Mouse (Mus musculus) heart, embryonic 14.5 days (tissue): ENCODE results near the gene Dll4. TPM values are rescaled to one million over a fixed set of nuclear protein-coding genes. Genes with fewer than 3 reads are reported as not detected.
A peak's percentile ranks its signal among the peaks of the same experiment; 100 is the strongest.

Source experiments
- ATAC-seq: fragments of 200-750 bp; cut with Nextera tagmentation; 2 replicates; pipeline ENCODE4 v1.8.0; 2017; ENCODE audit warnings: low read depth, moderate TSS enrichment; ENCODE audit not compliant: insufficient number of reproducible peaks, insufficient read depth, low FRiP score
- H3K27ac ChIP-seq, 2 experiments: fragments of 200-500 bp in 1 of 2; fragments of 300-500 bp in 1 of 2; sonication (generic) in 1 of 2; replicated peaks in 1 of 2; 2 replicates each; pipeline ENCODE4 v1.5.1; 2012 to 2014; ENCODE audit warnings: low read depth in 2 of 2, low read length in 2 of 2, control low read depth in 1 of 2, mild to moderate bottlenecking in 1 of 2, mixed read lengths in 1 of 2; ENCODE audit not compliant: control insufficient read depth in 1 of 2, insufficient read depth in 1 of 2
- H3K27me3 ChIP-seq: fragments of 300-500 bp; sonication (generic); 2 replicates; pipeline ENCODE4 v1.6.1; 2014; ENCODE audit warnings: mild to moderate bottlenecking, low read length, control low read depth; ENCODE audit not compliant: control insufficient read depth, insufficient read depth
- H3K36me3 ChIP-seq: fragments of 300-500 bp; sonication (generic); 2 replicates; pipeline ENCODE4 v1.6.1; 2014; ENCODE audit warnings: mild to moderate bottlenecking, control low read depth, low read length, mixed read lengths; ENCODE audit not compliant: control insufficient read depth, insufficient read depth
- H3K4me1 ChIP-seq, 2 experiments: fragments of 200-500 bp in 1 of 2; fragments of 300-500 bp in 1 of 2; sonication (generic) in 1 of 2; 2 replicates each; pipeline ENCODE4 v1.6.1; 2012 to 2014; ENCODE audit warnings: low read length in 2 of 2, control low read depth in 1 of 2, mixed read lengths in 1 of 2; ENCODE audit not compliant: control insufficient read depth in 2 of 2, insufficient read depth in 2 of 2
- H3K4me2 ChIP-seq: fragments of 300-500 bp; sonication (generic); 2 replicates; pipeline ENCODE4 v1.6.1; 2014; ENCODE audit warnings: mild to moderate bottlenecking, low read length
- H3K4me3 ChIP-seq, 2 experiments: fragments of 200-500 bp in 1 of 2; fragments of 300-500 bp in 1 of 2; sonication (generic) in 1 of 2; 2 replicates each; pipeline ENCODE4 v1.5.1; 2012 to 2014; ENCODE audit warnings: low read length in 2 of 2, mild to moderate bottlenecking in 2 of 2, control low read depth in 1 of 2, low read depth in 1 of 2, moderate library complexity in 1 of 2; ENCODE audit not compliant: control insufficient read depth in 1 of 2, insufficient read depth in 1 of 2
- H3K9ac ChIP-seq: fragments of 300-500 bp; sonication (generic); 2 replicates; pipeline ENCODE4 v1.6.1; 2014; ENCODE audit warnings: mild to moderate bottlenecking, low read length
- H3K9me3 ChIP-seq: fragments of 300-500 bp; sonication (generic); 2 replicates; pipeline ENCODE4 v1.6.1; 2016; ENCODE audit warnings: low read length, control low read depth; ENCODE audit not compliant: control insufficient read depth
- WGBS: fragments of 180-500 bp; shearing (Covaris S2); extraction: QIAGEN DNeasy Blood & Tissue Kit; methylation state at CpG from one replicate; pipeline ENCODE4 v1.1.7; 2014; 5-methylcytosine and 5-hydroxymethylcytosine counted together
- polyA plus RNA-seq: library from polyadenylated mRNA; unstranded; fragments of >200 nt; fragmentation: Nextera tagmentation; extraction: Ambion mirVana; gene quantifications from 2 replicates; pipeline ENCODE4 v1.2.1, GENCODE M21; 2014

The Dll4 gene
- polyA plus RNA-seq, 1 experiment from 2014 or later, result 6.9 TPM

DNA sequence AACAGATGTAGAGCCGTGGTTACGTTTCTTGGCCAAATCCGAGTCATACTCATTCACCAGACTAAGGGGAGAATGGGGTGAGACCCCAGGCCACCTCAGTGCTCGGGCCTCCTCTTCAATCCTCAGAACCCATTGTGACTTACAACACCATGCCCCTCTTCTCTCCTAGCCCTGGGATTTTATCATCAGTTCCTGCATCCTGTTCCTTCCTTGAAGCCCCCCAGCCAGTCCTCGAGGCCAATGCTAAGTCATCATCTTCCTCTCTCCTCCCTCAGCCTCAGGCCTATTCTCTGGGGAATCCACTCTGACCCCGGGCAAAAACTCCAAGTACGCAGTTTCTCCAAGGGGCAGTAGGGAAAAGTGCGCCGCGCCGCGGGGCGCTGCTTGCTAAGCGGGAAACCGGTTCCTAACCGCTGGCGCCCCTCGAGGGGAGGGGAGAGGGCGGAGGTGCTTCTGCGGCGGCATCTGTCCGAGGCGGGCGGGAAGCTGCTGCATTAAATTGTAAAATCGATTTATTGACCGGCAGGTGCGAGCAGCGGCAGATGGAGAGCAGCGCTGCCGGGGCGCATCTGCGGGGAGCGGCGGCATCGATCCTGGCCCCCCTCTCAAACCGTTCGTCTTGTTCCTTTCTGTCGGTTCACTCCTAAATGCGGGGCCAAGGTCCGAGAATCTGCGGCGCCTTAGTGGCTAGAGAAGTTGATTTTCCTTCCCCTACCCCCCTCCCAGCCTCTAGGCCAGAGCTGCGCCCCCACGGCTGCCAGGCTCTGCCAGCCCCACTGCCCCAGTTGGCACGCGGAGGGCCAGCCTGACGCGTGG lies 3.6 kb upstream of the Dll4 start:
- Histone ChIP-seq H3K27me3 (peaks cover 60% of the 10 kb centered on the region), H3K4me2 (peak overlapping the region; percentile 76), H3K4me3 (peak overlapping the region; percentile 15 to 41), H3K9ac (peak overlapping the region; percentile 61), H3K36me3 (no peaks in the 10 kb centered on the region), H3K27ac (peak overlapping the region in 1 of 2 experiments; percentile 55; a peak in 1 of 4 replicates), H3K4me1 (peaks cover 17 to 52% of the 10 kb centered on the region in 2 experiments), H3K9me3 (no peaks in the 10 kb centered on the region)
- 6% methylated on average over 47 of the region's 48 CpGs for WGBS
- no peak for ATAC-seq

GRCm38 (mm10) chr2:119322587-119323300 lies 2.8 kb upstream of the Dll4 start:
- Histone ChIP-seq H3K4me2 (peak overlapping the region; percentile 76), H3K36me3 (no peaks in the 10 kb centered on the region), H3K4me1 (peaks cover 17 to 56% of the 10 kb centered on the region in 2 experiments), H3K9ac (peak overlapping the region; percentile 61), H3K4me3 (peak overlapping the region; percentile 15 to 41), H3K27me3 (peaks cover 68% of the 10 kb centered on the region), H3K9me3 (no peaks in the 10 kb centered on the region), H3K27ac (peak overlapping the region in 1 of 2 experiments; percentile 55; a peak in 1 of 4 replicates)
- ATAC-seq, result no peak
- WGBS, result 10% methylated on average over 39 of the region's 39 CpGs

DNA sequence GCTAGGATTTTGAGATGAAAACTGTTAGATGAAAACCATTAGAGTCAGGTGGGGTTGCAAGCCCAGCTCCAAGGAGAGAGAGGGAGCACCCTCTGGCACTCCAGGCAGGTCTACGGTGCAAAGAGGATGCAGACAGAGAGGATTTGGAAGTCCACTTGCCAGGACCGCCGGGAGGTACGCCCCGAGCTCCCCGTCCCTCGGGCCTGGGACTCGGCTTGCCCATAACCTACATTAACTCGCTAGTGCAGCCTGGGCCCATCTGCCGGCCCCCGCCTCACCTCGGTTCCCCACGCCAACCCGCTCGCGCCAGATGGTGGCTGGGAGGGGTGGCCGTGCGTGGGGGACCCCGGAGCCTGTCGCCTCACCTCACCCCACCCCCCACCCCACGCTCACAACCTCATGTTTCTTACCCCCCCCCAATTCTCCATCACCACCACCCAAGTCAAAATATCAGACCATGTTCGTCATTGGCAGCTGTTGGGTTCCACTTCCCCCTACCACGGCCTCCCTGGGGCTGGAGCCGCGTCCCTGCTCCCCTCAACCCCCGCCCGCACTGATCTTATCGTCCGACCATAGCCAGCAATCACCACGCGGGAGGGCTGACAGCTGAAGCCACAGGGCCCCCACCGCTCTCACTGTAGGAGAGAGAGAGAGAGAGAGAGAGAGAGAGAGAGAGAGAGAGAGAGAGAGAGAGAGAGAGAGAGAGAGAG lies 1.6 kb upstream of the Dll4 start:
- Histone ChIP-seq H3K9ac (peak overlapping the region; percentile 25), H3K36me3 (0 out of 2 replicates have a peak, but pooled peaks cover 3% of the 10 kb centered on the region), H3K4me3 (peak overlapping the region; percentile 0 to 66; a peak in 3 of 4 replicates), H3K27me3 (peaks cover 80% of the 10 kb centered on the region), H3K4me1 (peaks cover 17 to 56% of the 10 kb centered on the region in 2 experiments), H3K27ac (no peak overlapping the region), H3K9me3 (no peaks in the 10 kb centered on the region), H3K4me2 (peak overlapping the region; percentile 97)
- no peak for ATAC-seq
- 10% methylated on average over 31 of the region's 32 CpGs for WGBS

- Histone ChIP-seq H3K9me3 (no peaks in the 10 kb centered on the region), H3K27me3 (peaks cover 85% of the 10 kb centered on the region), H3K27ac (no peak overlapping the region), H3K4me1 (peaks cover 17 to 56% of the 10 kb centered on the region in 2 experiments), H3K36me3 (0 out of 2 replicates have a peak, but pooled peaks cover 3% of the 10 kb centered on the region), H3K4me3 (peak overlapping the region; percentile 60 to 66), H3K4me2 (peak overlapping the region; percentile 97), H3K9ac (peak overlapping the region; percentile 75)
- ATAC-seq, result no peak
- WGBS, result 2% methylated on average over 32 of the region's 32 CpGs
These were observed 837 bp upstream of the Dll4 start for GRCm38 (mm10) chr2:119324576-119325318.

- Histone ChIP-seq H3K27me3 (peaks cover 89% of the 10 kb centered on the region), H3K27ac (peak overlapping the region; percentile 41 to 57), H3K4me1 (peaks cover 17 to 49% of the 10 kb centered on the region in 2 experiments), H3K9ac (peak overlapping the region; percentile 75), H3K9me3 (no peaks in the 10 kb centered on the region), H3K4me2 (peak overlapping the region; percentile 97), H3K36me3 (0 out of 2 replicates have a peak, but pooled peaks cover 3% of the 10 kb centered on the region), H3K4me3 (peak overlapping the region; percentile 60 to 66)
- under 1% methylated on average over 61 of the region's 61 CpGs for WGBS
- ATAC-seq, result no peak
These were observed 847 bp downstream of the Dll4 start for GRCm38 (mm10) chr2:119326161-119327101.

GRCm38 (mm10) chr2:119327102-119327480 lies 1.5 kb downstream of the Dll4 start:
- Histone ChIP-seq H3K9me3 (no peaks in the 10 kb centered on the region), H3K27me3 (peaks cover 88% of the 10 kb centered on the region), H3K4me3 (peak overlapping the region; percentile 60 to 66), H3K9ac (peak overlapping the region; percentile 75), H3K27ac (peak overlapping the region in 1 of 2 experiments; percentile 63; a peak in 3 of 4 replicates), H3K4me2 (peak overlapping the region; percentile 97), H3K36me3 (0 out of 2 replicates have a peak, but pooled peaks cover 3% of the 10 kb centered on the region), H3K4me1 (peaks cover 12 to 43% of the 10 kb centered on the region in 2 experiments)
- no peak for ATAC-seq
- WGBS, result under 1% methylated on average over 30 of the region's 30 CpGs
